Mouse (Mus musculus) limb, embryonic 14.5 days (tissue): Measurements from ENCODE around the gene Sox12. TPM values are rescaled to one million over a fixed set of nuclear protein-coding genes. Genes with fewer than 3 reads are reported as not detected.

Source experiments
- ATAC-seq: fragments of 200-750 bp; cut with Nextera tagmentation; 2 replicates; pipeline ENCODE4 v1.8.0; 2017; ENCODE audit warnings: low read depth, moderate number of reproducible peaks, moderate TSS enrichment; ENCODE audit not compliant: low FRiP score
- DNase-seq: peaks from one replicate; pipeline ENCODE4 v3.0.0-alpha.2; 2015; ENCODE audit warnings: low spot score
- H3K27ac ChIP-seq: fragments of 300-500 bp; sonication (generic); replicated peaks from 2 replicates; pipeline ENCODE4 v1.5.1; 2014; ENCODE audit warnings: low read depth, mild to moderate bottlenecking, low read length, moderate library complexity, mixed read lengths
- H3K27me3 ChIP-seq: fragments of 300-500 bp; sonication (generic); 2 replicates; pipeline ENCODE4 v1.6.1; 2014; ENCODE audit warnings: low read length, mixed read lengths; ENCODE audit not compliant: control insufficient read depth, insufficient read depth
- H3K36me3 ChIP-seq: fragments of 300-500 bp; sonication (generic); 2 replicates; pipeline ENCODE4 v1.6.1; 2014; ENCODE audit warnings: mild to moderate bottlenecking, low read length, moderate library complexity, mixed read lengths; ENCODE audit not compliant: control insufficient read depth, insufficient read depth
- H3K4me1 ChIP-seq: fragments of 300-500 bp; sonication (generic); 2 replicates; pipeline ENCODE4 v1.6.1; 2014; ENCODE audit warnings: antibody characterized with exemption, low read length, mixed read lengths; ENCODE audit not compliant: control insufficient read depth, insufficient read depth
- H3K4me2 ChIP-seq: fragments of 300-500 bp; sonication (generic); replicated peaks from 2 replicates; pipeline ENCODE4 v1.6.1; 2014; ENCODE audit warnings: low read depth, mild to moderate bottlenecking, low read length, moderate library complexity; ENCODE audit not compliant: severe bottlenecking
- H3K4me3 ChIP-seq: fragments of 300-500 bp; sonication (generic); replicated peaks from 2 replicates; pipeline ENCODE4 v1.5.1; 2014; ENCODE audit warnings: low read length
- H3K9ac ChIP-seq: fragments of 300-500 bp; sonication (generic); 2 replicates; pipeline ENCODE4 v1.6.1; 2014; ENCODE audit warnings: mild to moderate bottlenecking, low read depth, low read length, moderate library complexity; ENCODE audit not compliant: severe bottlenecking
- H3K9me3 ChIP-seq: fragments of 300-500 bp; sonication (generic); 2 replicates; pipeline ENCODE4 v1.6.1; 2016; ENCODE audit warnings: low read length; ENCODE audit not compliant: control insufficient read depth
- POLR2A ChIP-seq: fragments of 200-500 bp; IDR thresholded peaks from 2 replicates; pipeline ENCODE4 v1.8.0; 2012; ENCODE audit warnings: inconsistent platforms, mild to moderate bottlenecking, moderate library complexity, borderline replicate concordance; ENCODE audit not compliant: insufficient read depth, insufficient read length; ENCODE audit errors: extremely low read depth
- WGBS: fragments of 180-500 bp; shearing (Covaris S2); extraction: QIAGEN DNeasy Blood & Tissue Kit; methylation state at CpG from one replicate; pipeline ENCODE4 v1.1.7; 2014; 5-methylcytosine and 5-hydroxymethylcytosine counted together
- polyA plus RNA-seq, 2 experiments: library from polyadenylated mRNA; depleted of rRNA in 1 of 2; stranded (reverse) in 1 of 2; unstranded in 1 of 2; fragments of >200 nt; fragmentation: Nextera tagmentation in 1 of 2; extraction: Ambion mirVana in 1 of 2; gene quantifications; 2 replicates each; pipeline versions ENCODE4 v1.2.1 to v1.2.3; 2012 to 2014

Gene Sox12
- polyA plus RNA-seq, 2 experiments, result 13.5 to 48.8 TPM

DNA sequence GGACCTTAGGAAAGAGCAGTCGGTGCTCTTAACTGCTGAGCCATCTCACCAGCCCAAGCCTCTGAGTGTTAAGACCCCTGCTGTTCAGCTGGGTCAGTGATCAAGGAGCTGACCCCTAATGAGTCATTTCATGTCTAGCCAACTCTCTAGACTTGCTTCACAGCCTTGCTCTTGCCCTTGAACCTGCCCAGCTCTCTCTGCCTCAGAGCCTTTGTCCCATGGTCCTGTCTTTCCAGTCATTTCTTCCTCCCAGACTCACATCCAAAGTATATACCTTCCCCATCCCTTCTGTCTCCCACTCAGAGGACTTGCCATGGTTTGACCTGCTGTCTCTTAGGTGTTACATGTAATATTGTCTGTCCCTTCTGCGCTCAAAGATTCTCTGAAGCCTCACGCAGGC lies 40.6 kb downstream of the Sox12 start:
- no peak overlapping the region for H3K4me3 ChIP-seq
- no peak overlapping the region for H3K4me2 ChIP-seq
- H3K27ac ChIP-seq, result no peak overlapping the region
- 85% methylated on average over 3 of the region's 3 CpGs for WGBS
- no peaks in the 10 kb centered on the region for H3K27me3 ChIP-seq
- DNase-seq (no peak), ATAC-seq (no peak)
- no peak for TF ChIP-seq POLR2A
- H3K9ac ChIP-seq, result no peak overlapping the region
- no peaks in the 10 kb centered on the region for H3K4me1 ChIP-seq
- H3K9me3 ChIP-seq, result no peaks in the 10 kb centered on the region
- H3K36me3 ChIP-seq, result no peaks in the 10 kb centered on the region

DNA sequence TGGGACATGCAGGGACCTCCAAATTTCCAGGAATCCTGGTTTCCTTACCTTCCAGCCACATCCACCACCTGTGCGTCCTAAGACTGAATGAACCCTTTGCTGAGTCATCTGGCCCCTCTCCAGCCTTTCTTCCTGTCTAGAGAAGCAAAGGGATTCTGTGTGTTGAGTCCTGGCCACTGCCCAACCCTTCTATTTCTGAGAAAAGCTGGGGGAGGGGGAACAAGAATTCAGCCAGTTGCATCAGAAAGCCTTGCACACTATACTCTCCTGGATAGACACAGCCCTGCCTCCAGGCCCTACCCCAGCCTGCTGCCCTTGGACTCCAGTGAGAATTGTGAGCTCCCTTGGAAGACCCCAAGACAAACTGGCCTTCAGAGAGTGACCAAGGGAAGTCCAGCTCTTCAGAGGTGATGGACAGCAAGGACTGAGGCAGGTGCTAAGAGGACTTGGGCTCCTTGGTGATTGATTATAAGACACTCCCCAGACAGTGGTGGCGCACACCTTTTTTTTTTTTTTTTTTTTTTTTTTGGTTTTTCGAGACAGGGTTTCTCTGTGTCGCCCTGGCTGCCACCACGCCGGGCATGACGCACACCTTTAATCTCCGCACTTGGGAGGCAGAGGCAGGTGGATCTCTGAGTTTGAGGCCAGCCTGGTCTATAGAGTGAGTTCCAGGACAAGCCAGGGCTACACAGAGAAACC lies 47.9 kb downstream of the Sox12 start:
- Histone ChIP-seq H3K4me2 (no peak overlapping the region), H3K4me1 (0 out of 2 replicates have a peak, but pooled peaks cover 2% of the 10 kb centered on the region), H3K36me3 (no peaks in the 10 kb centered on the region), H3K4me3 (no peak overlapping the region), H3K9me3 (no peaks in the 10 kb centered on the region), H3K9ac (no peak overlapping the region), H3K27me3 (no peaks in the 10 kb centered on the region), H3K27ac (no peak overlapping the region)
- peak; percentile 85 for DNase-seq
- TF ChIP-seq POLR2A, result no peak
- peak; percentile 53; the same call in 1 of the 2 replicates for ATAC-seq
- WGBS, result 89% methylated on average over 8 of the region's 8 CpGs

- Histone ChIP-seq H3K36me3 (no peaks in the 10 kb centered on the region), H3K9me3 (no peaks in the 10 kb centered on the region), H3K4me3 (no peak overlapping the region), H3K4me2 (no peak overlapping the region), H3K9ac (no peak overlapping the region), H3K27me3 (no peaks in the 10 kb centered on the region), H3K4me1 (0 out of 2 replicates have a peak, but pooled peaks cover 2% of the 10 kb centered on the region), H3K27ac (no peak overlapping the region)
- TF ChIP-seq POLR2A, result no peak
- WGBS, result 75% methylated on average over 6 of the region's 6 CpGs
- no peak for DNase-seq
- ATAC-seq, result no peak
Measured at GRCm38 (mm10) chr2:152349205-152349604, 48.7 kb downstream of the Sox12 start.

GRCm38 (mm10) chr2:152347722-152348121 lies 50.1 kb downstream of the Sox12 start:
- no peak for TF ChIP-seq POLR2A
- Histone ChIP-seq H3K9me3 (no peaks in the 10 kb centered on the region), H3K27me3 (no peaks in the 10 kb centered on the region), H3K36me3 (no peaks in the 10 kb centered on the region), H3K27ac (no peak overlapping the region), H3K9ac (no peak overlapping the region), H3K4me3 (no peak overlapping the region), H3K4me1 (0 out of 2 replicates have a peak, but pooled peaks cover 2% of the 10 kb centered on the region), H3K4me2 (no peak overlapping the region)
- DNase-seq (no peak), ATAC-seq (no peak)
- 68% methylated on average over 2 of the region's 2 CpGs for WGBS

- no peak for TF ChIP-seq POLR2A
- Histone ChIP-seq H3K4me2 (no peak overlapping the region), H3K9me3 (no peaks in the 10 kb centered on the region), H3K9ac (peak overlapping the region; percentile 2; the same call in 1 of the 2 replicates), H3K4me3 (no peak overlapping the region), H3K4me1 (0 out of 2 replicates have a peak, but pooled peaks cover 2% of the 10 kb centered on the region), H3K36me3 (no peaks in the 10 kb centered on the region), H3K27me3 (no peaks in the 10 kb centered on the region), H3K27ac (no peak overlapping the region)
- no peak for DNase-seq
- no peak for ATAC-seq
- 39% methylated on average over 9 of the region's 9 CpGs for WGBS
Measured at GRCm38 (mm10) chr2:152346776-152347465, 50.9 kb downstream of the Sox12 start.
